Mouse (Mus musculus) embryonic facial prominence, embryonic 12.5 days (tissue): ENCODE results near the gene 1110008P14Rik. TPM values are rescaled to one million over a fixed set of nuclear protein-coding genes. Genes with fewer than 3 reads are reported as not detected.
"Not testable (repeated sequence)": the region's sequence is repeated elsewhere in the genome, so short reads cannot be mapped to it uniquely, and the experiment has no call there.

Experiments used
- ATAC-seq: fragments of 200-750 bp; cut with Nextera tagmentation; 2 replicates; pipeline ENCODE4 v1.8.0; 2017; ENCODE audit not compliant: insufficient number of reproducible peaks, insufficient read depth, low FRiP score, low TSS enrichment
- H3K27ac ChIP-seq: fragments of 300-500 bp; sonication (generic); 2 replicates; pipeline ENCODE4 v1.5.1; 2016; ENCODE audit warnings: mild to moderate bottlenecking
- H3K27me3 ChIP-seq: fragments of 300-500 bp; sonication (generic); 2 replicates; pipeline ENCODE4 v1.6.1; 2016; ENCODE audit warnings: mild to moderate bottlenecking, moderate library complexity
- H3K36me3 ChIP-seq: fragments of 300-500 bp; sonication (generic); 2 replicates; pipeline ENCODE4 v1.6.1; 2016; ENCODE audit warnings: mild to moderate bottlenecking
- H3K4me1 ChIP-seq: fragments of 300-500 bp; sonication (generic); 2 replicates; pipeline ENCODE4 v1.6.1; 2016
- H3K4me2 ChIP-seq: fragments of 300-500 bp; sonication (generic); replicated peaks from 2 replicates; pipeline ENCODE4 v1.6.1; 2016; ENCODE audit warnings: mild to moderate bottlenecking, moderate library complexity
- H3K4me3 ChIP-seq: fragments of 300-500 bp; sonication (generic); 2 replicates; pipeline ENCODE4 v1.5.1; 2016; ENCODE audit warnings: mild to moderate bottlenecking
- H3K9ac ChIP-seq: fragments of 300-500 bp; sonication (generic); 2 replicates; pipeline ENCODE4 v1.6.1; 2016; ENCODE audit warnings: mild to moderate bottlenecking, moderate library complexity
- H3K9me3 ChIP-seq: fragments of 300-500 bp; sonication (generic); 2 replicates; pipeline ENCODE4 v1.6.1; 2016; ENCODE audit warnings: mild to moderate bottlenecking, moderate library complexity
- WGBS: fragments of 180-500 bp; shearing (Covaris S2); methylation state at CpG from one replicate; pipeline ENCODE4 v1.1.7; 2016; 5-methylcytosine and 5-hydroxymethylcytosine counted together
- polyA plus RNA-seq: library from polyadenylated mRNA; unstranded; fragments of >200 nt; fragmentation: Nextera tagmentation; extraction: Ambion mirVana; gene quantifications from 2 replicates; pipeline ENCODE4 v1.2.1, GENCODE M21; 2016

1110008P14Rik gene
- polyA plus RNA-seq, 1 experiment from 2014 or later: 53.9 TPM

DNA sequence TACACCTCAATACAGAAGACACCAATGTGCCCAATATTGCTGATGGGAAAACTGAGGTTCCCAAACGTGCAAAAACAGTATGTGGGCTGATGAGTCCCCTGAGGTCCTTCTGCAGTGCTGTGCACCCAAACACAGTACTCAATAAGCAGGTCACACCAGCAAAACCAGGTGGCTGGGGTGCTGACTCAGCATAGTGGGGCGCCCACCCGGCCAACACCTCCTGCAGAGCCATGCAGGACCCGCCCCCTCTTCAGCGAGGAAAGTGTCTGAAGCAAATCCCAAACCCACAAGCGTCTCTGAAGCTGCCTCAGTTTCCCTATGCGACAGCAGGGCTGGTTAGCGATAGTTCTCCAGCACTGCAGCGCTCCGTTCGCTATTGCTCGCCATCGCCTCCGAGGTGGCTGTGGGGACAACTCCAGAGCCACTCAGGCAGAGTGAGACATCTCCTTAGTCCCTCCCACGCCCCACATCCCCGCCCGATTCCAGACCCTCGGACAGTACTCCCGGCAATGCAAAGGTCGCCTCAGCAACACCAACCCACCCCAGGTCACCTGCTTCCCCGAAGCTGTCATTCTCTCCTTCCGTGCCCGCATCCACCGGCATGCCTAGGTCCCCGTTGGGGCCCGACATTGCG is 480 bp downstream of the 1110008P14Rik start:
- H3K27ac ChIP-seq: no peak overlapping the region
- H3K4me2 ChIP-seq: peak overlapping the region; percentile 93
- peaks cover 4% of the 10 kb centered on the region; the same call in 1 of the 2 replicates for H3K4me1 ChIP-seq
- peak overlapping the region; percentile 63 for H3K9ac ChIP-seq
- ATAC-seq: peak; percentile 28; the same call in 1 of the 2 replicates
- H3K9me3 ChIP-seq: no peaks in the 10 kb centered on the region
- peaks cover 39% of the 10 kb centered on the region for H3K36me3 ChIP-seq
- 1% methylated on average over 27 of the region's 27 CpGs for WGBS
- H3K27me3 ChIP-seq: peaks cover 2% of the 10 kb centered on the region; the same call in 1 of the 2 replicates
- peak overlapping the region; percentile 68 for H3K4me3 ChIP-seq

DNA sequence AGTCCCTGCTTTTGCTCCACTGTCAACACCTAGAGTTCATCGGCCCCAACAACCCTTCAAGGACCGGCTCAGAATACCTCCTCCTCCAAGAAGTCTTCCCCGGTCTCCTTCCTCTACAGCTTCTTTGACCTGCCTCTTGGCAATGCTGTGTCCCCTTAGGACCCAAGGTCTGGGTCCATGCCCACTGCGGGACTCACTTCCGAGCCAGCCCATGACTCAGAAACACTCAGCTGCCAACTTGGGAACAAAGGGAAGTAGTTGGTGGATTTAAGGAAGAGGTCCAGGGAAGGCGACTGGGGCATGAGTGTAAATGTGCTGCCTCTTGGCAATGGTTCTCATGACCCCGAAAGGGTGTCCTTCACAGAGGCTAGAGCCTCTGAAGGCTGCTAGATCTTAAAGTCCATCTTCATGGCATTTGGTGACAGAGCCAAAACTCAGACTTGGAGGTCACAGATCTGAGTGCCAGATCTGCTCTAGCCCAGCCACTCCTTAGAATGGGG is 1.7 kb downstream of the 1110008P14Rik start:
- H3K9me3 ChIP-seq: no peaks in the 10 kb centered on the region
- no peak overlapping the region for H3K4me2 ChIP-seq
- peaks cover 4% of the 10 kb centered on the region; the same call in 1 of the 2 replicates for H3K4me1 ChIP-seq
- H3K4me3 ChIP-seq: no peak overlapping the region
- no peaks in the 10 kb centered on the region for H3K27me3 ChIP-seq
- H3K27ac ChIP-seq: no peak overlapping the region
- H3K36me3 ChIP-seq: peaks cover 51% of the 10 kb centered on the region
- no peak overlapping the region for H3K9ac ChIP-seq
- 91% methylated on average over 7 of the region's 7 CpGs for WGBS
- no peak for ATAC-seq

DNA sequence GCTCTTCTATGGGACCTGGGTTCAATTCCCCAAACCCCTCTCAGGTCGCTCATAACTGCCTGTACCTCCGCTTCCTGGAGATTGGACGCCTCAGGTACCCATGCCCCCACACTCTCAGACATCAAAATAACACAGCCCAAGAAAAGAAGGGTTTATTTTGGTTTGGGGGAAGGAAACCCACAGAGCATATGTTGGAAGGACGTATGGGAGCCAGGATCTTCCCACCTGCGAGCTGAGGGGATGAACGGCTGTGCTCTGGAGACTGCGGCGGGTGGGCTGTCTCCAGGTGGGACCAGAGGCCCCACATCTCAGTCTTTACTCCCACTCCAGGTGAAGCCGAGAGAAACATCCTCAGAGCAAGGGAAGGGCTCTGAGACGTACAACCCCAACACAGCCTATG is 4.8 kb downstream of the 1110008P14Rik start:
- Histone ChIP-seq H3K4me1 (peaks cover 4% of the 10 kb centered on the region; the same call in 1 of the 2 replicates), H3K27me3 (no peaks in the 10 kb centered on the region), H3K27ac (no peak overlapping the region), H3K4me3 (no peak overlapping the region), H3K4me2 (no peak overlapping the region), H3K9ac (no peak overlapping the region), H3K9me3 (no peaks in the 10 kb centered on the region), H3K36me3 (peaks cover 77% of the 10 kb centered on the region)
- 95% methylated on average over 10 of the region's 10 CpGs for WGBS
- ATAC-seq: no peak

DNA sequence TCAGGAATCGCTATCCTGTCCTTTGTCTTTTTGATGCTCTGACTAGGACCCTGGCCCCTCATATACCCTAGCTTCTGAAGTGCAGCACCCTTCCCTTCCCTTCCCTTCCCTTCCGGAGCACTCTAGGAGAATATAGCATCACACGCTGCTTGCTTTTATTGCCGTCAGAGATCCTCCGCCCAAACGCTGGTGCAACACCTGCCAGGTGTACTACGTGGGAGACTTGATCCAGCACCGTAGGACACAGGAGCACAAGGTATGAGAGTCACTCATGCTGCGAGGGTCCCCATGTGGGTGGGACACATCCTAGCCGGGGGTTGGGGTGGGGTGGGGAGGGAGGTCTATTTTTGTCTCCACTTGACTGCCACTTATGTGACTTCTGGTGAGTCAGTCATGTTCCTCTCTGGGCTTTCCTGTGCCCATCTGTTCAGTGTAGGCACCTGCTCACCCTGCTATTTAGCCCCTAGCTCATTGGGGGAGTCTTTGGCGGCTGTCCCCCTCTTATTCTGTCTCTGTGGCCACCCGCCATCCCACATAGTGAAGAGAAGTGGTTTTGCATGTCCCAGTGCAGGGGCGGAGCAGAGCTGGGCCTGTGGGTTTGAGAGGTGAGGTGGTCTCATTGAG is 6.3 kb downstream of the 1110008P14Rik start:
- Histone ChIP-seq H3K4me2 (no peak overlapping the region), H3K27ac (no peak overlapping the region), H3K9me3 (no peaks in the 10 kb centered on the region), H3K4me1 (no peaks in the 10 kb centered on the region), H3K27me3 (no peaks in the 10 kb centered on the region), H3K36me3 (peaks cover 92% of the 10 kb centered on the region), H3K9ac (no peak overlapping the region), H3K4me3 (no peak overlapping the region)
- 90% methylated on average over 13 of the region's 13 CpGs for WGBS
- ATAC-seq: no peak

DNA sequence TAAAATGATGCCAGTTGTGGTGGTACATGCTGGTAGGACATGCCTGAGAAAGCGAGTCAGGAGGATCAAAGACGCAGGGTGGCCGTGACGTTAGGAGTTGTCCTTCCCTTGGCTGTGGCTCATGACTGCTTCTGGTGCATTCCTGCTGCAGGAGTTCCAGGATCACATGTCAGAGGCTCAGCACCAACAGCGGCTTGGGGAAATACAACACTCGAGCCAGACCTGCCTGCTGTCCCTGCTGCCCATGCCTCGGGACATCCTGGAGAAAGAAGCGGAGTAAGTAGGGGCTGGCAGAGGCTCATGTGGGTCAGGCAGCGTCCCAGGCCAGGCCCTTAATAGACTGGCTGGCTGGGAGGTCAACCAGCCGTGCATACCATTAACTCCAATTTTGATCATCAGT is 7.5 kb downstream of the 1110008P14Rik start:
- ATAC-seq: no peak
- Histone ChIP-seq H3K4me1 (no peaks in the 10 kb centered on the region), H3K4me2 (no peak overlapping the region), H3K4me3 (no peak overlapping the region), H3K36me3 (peaks cover 96% of the 10 kb centered on the region), H3K9me3 (no peaks in the 10 kb centered on the region), H3K27ac (no peak overlapping the region), H3K27me3 (no peaks in the 10 kb centered on the region), H3K9ac (no peak overlapping the region)
- 76% methylated on average over 10 of the region's 10 CpGs for WGBS

DNA sequence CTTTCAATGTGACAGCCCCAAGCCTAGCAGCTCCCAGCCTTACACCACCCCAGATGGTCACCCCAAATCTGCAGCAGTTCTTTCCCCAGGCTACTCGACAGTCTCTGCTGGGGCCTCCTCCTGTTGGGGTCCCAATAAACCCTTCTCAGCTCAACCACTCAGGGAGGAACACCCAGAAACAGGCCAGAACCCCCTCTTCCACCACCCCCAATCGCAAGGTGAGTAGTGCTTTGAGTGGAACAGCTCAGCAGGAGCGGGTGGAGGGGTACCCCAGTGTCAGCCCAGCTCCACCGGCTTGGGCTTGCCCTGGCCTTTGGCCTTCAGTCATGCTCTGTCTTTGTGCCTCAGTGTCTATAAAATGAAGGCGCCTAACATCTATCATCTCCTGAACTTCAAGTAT is 14.4 kb downstream of the 1110008P14Rik start:
- Histone ChIP-seq H3K27me3 (no peaks in the 10 kb centered on the region), H3K27ac (no peak overlapping the region), H3K9ac (no peak overlapping the region), H3K4me3 (no peak overlapping the region), H3K4me2 (no peak overlapping the region), H3K9me3 (no peaks in the 10 kb centered on the region), H3K36me3 (peaks cover 57% of the 10 kb centered on the region), H3K4me1 (peaks cover 8% of the 10 kb centered on the region)
- no peak for ATAC-seq
- WGBS: 94% methylated on average over 5 of the region's 5 CpGs

DNA sequence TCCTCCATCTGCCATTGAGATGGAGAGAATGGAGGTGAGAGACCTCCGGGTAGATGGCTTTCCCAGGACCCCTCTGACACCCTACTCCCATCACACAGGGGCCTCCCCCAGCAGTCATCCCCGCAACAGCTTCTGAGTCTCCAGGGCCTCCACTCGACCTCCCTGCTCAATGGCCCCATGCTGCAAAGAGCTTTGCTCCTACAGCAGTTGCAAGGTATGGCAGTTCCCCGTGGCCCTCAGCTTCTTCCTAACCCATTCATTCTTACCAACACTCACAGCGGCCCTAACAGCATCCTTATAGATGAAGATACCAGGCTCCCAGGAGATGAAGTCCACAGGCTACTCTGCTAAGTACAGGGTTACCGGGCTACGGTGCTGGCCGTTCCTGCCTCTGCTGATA is 17.6 kb downstream of the 1110008P14Rik start:
- peak overlapping the region; percentile 86 for H3K4me2 ChIP-seq
- peaks cover 26% of the 10 kb centered on the region for H3K36me3 ChIP-seq
- H3K27ac ChIP-seq: no peak overlapping the region
- no peaks in the 10 kb centered on the region for H3K27me3 ChIP-seq
- no peaks in the 10 kb centered on the region for H3K9me3 ChIP-seq
- peak overlapping the region; percentile 76 for H3K9ac ChIP-seq
- H3K4me1 ChIP-seq: peaks cover 8% of the 10 kb centered on the region
- peak overlapping the region; percentile 88 for H3K4me3 ChIP-seq
- ATAC-seq: no peak
- 82% methylated on average over 8 of the region's 8 CpGs for WGBS

DNA sequence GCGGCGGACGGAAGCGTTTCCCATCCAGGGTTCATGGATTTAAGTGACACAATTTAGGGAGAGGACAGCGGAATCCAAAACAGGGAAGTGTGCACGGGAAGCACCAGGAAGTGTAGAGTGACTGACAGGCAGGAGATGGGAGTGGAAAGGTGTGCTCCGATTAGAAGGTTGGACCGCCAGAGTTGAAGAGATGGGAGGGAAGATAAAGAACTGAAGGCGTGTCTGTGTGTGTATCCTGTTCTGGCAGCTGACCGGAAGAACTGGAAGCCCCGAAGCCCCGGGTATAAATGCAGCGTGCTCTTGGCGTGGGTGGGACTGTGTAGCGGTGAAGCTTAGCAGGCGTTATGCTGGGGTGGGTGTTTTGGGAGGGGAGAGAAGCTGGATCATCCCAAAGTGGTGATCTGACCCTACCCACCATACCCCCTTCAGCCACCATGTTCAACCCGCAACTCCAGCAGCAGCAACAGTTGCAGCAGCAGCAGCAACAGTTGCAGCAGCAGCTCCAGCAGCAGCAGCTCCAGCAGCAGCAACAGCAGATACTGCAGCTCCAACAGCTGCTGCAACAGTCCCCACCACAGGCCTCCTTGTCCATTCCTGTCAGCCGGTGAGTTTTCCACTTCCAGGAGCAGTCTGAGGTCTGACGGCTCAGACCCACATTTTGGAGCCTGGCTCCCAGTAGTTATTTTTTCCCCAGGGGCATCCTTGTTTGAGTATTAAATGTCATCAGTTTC is 18.2 kb downstream of the 1110008P14Rik start:
- Histone ChIP-seq H3K9ac (peak overlapping the region; percentile 76), H3K27ac (peak overlapping the region; percentile 86), H3K4me2 (peak overlapping the region; percentile 86), H3K4me1 (peaks cover 8% of the 10 kb centered on the region), H3K9me3 (no peaks in the 10 kb centered on the region), H3K36me3 (peaks cover 22% of the 10 kb centered on the region), H3K27me3 (no peaks in the 10 kb centered on the region), H3K4me3 (peak overlapping the region; percentile 88)
- peak; percentile 71 for ATAC-seq
- 7% methylated on average over 19 of the region's 19 CpGs for WGBS

DNA sequence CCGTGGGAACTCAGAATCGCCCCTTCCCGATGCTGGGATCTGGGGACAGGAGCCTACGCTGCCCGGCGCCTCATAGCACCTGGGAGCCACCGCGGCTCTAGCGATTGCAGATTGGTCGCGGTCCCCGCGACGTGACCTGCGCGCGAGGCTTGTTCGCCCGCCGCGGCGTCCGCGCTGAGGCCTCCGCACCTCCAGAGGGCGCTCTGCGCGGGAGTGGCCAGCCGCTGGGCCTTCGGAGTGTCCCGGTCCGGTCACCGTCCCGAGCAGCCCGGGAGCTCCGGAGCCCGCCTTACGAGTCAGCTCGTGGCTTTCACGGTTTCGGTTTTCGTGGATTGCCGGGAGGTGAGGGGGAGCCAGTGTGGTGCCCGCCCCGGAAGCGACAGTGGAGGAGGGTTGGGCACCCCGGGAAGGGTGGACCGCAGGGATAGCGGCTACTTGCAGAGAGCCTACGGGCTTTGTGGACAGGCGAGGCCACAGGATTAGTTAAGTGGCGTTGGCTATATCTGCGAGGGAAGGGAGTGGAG is 18.9 kb downstream of the 1110008P14Rik start:
- no peaks in the 10 kb centered on the region for H3K9me3 ChIP-seq
- peak overlapping the region; percentile 88 for H3K4me3 ChIP-seq
- peaks cover 8% of the 10 kb centered on the region for H3K4me1 ChIP-seq
- WGBS: under 1% methylated on average over 53 of the region's 53 CpGs
- no peaks in the 10 kb centered on the region for H3K27me3 ChIP-seq
- H3K4me2 ChIP-seq: peak overlapping the region; percentile 86
- peak; percentile 77 for ATAC-seq
- peak overlapping the region; percentile 76 for H3K9ac ChIP-seq
- H3K36me3 ChIP-seq: peaks cover 17% of the 10 kb centered on the region
- peak overlapping the region; percentile 86 for H3K27ac ChIP-seq

DNA sequence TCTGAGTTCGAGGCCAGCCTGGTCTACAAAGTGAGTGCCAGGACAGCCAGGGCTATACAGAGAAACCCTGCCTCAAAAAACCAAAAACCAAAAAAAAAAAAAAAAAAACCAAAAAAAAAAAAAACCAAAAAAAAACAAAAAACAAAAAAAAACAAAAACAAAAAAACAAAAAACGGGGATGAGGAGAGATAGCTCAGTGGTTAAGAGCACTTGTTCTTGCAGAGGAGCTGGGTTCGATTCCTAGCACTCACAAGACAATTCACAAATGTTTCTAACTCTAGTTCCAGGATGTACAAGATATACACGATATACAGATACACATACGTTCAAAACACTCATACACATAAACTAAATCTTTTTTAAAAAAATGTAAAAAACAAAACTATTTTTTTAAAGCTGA is 19.5 kb downstream of the 1110008P14Rik start:
- H3K27ac ChIP-seq, H3K9me3 ChIP-seq, ATAC-seq, H3K4me1 ChIP-seq, H3K27me3 ChIP-seq: not testable (repeated sequence)
- WGBS: 40% methylated on average over 5 of the region's 5 CpGs
- Histone ChIP-seq H3K36me3 (peaks cover 11% of the 10 kb centered on the region), H3K4me3 (peak overlapping the region; percentile 88), H3K9ac (peak overlapping the region; percentile 76), H3K4me2 (peak overlapping the region; percentile 86)

DNA sequence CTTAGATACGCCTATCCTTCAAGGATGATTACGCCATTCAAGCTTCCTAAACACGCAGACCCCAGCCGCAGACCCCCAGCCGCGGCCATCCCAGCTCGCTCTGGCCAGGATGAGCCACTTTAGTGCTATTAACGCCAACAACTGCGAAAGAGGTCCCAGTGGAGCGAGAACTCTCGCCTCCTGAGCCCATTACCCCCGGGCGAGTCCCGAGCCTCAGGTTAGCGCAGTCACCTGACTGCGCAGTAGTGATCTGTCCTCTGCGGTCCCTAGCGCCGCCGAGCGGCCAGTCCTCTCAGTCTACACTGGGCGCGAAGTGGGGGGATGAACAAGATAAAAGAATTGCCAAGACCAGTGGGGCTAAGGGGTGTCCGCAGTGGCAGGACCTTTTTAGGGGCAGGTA is 20.3 kb downstream of the 1110008P14Rik start:
- no peak overlapping the region for H3K27ac ChIP-seq
- H3K9ac ChIP-seq: peak overlapping the region; percentile 32; the same call in 1 of the 2 replicates
- ATAC-seq: 0 out of 2 replicates have a peak, but pooled peaks have one; percentile 61
- peaks cover 5% of the 10 kb centered on the region; the same call in 1 of the 2 replicates for H3K36me3 ChIP-seq
- WGBS: 2% methylated on average over 24 of the region's 24 CpGs
- H3K4me3 ChIP-seq: peak overlapping the region; percentile 31
- no peaks in the 10 kb centered on the region for H3K9me3 ChIP-seq
- peak overlapping the region; percentile 59 for H3K4me2 ChIP-seq
- H3K4me1 ChIP-seq: peaks cover 8% of the 10 kb centered on the region
- no peaks in the 10 kb centered on the region for H3K27me3 ChIP-seq
